8 mouse cellular contexts compared by ENCODE assay signal in genomic region chr12:35895875-35896763, GRCm38 (mm10). TPM values are rescaled to one million over a fixed set of nuclear protein-coding genes. Genes with fewer than 3 reads are reported as not detected.
DNase-seq lines count a peak whose midpoint lies in the region; ATAC-seq and TF ChIP-seq lines count a peak whose summit lies in the region.

No protein-coding gene starts in this region.

- intact Hi-C loops in gastrocnemius, postnatal 14 days (cut with DNase I; ENCODE audit: low total_unique reads) = loop anchor here (5.0 to 10.0 kb wide), 2 partner anchors 101 to 769 kb away; no protein-coding TSS in a partner anchor

- H3K4me3 ChIP-seq in intestine, postnatal 0 days (ENCODE audit: low read depth, low read length) = peak overlapping the region; percentile 23
- peak overlapping the region; percentile 34 for H3K4me3 ChIP-seq in limb, embryonic 15.5 days
- H3K4me3 ChIP-seq in midbrain, embryonic 16.5 days (ENCODE audit: low read depth, low read length) = peak overlapping the region; percentile 41
- H3K4me3 ChIP-seq in stomach, embryonic 16.5 days (replicated peaks; ENCODE audit: low read length) = peak overlapping the region; percentile 35

- no peak for ATAC-seq in intestine, postnatal 0 days
- ATAC-seq in limb, embryonic 15.5 days (ENCODE audit: insufficient number of reproducible peaks, low FRiP score, low TSS enrichment, low read depth) = no peak
- peak; percentile 47 for ATAC-seq in midbrain, embryonic 16.5 days
- ATAC-seq in stomach, embryonic 16.5 days (ENCODE audit: insufficient read depth, low FRiP score) = no peak

- 31% methylated on average over 20 of the region's 20 CpGs for WGBS in intestine, postnatal 0 days
- WGBS in limb, embryonic 15.5 days = 28% methylated on average over 20 of the region's 20 CpGs
- WGBS in midbrain, embryonic 16.5 days = 11% methylated on average over 20 of the region's 20 CpGs
- WGBS in stomach, embryonic 16.5 days = 29% methylated on average over 20 of the region's 20 CpGs

- no peaks in the 10 kb centered on the region for H3K4me1 ChIP-seq in intestine, postnatal 0 days (replicated peaks; ENCODE audit: control insufficient read depth, insufficient read depth, low read length)
- no peaks in the 10 kb centered on the region for H3K4me1 ChIP-seq in limb, embryonic 15.5 days
- H3K4me1 ChIP-seq in midbrain, embryonic 16.5 days (ENCODE audit: control insufficient read depth, insufficient read depth, low read length) = peaks cover 13% of the 10 kb centered on the region; the same call in 1 of the 2 replicates
- H3K4me1 ChIP-seq in stomach, embryonic 16.5 days (ENCODE audit: control insufficient read depth, insufficient read depth, low read length) = 0 out of 2 replicates have a peak, but pooled peaks cover 6% of the 10 kb centered on the region

- peak; percentile 85 for TF ChIP-seq CTCF in intestine, postnatal 0 days (IDR thresholded peaks at IDR 0.05; ENCODE audit: low read depth)

- no peaks in the 10 kb centered on the region for H3K36me3 ChIP-seq in intestine, postnatal 0 days (ENCODE audit: control insufficient read depth, insufficient read depth)
- no peaks in the 10 kb centered on the region for H3K36me3 ChIP-seq in limb, embryonic 15.5 days
- H3K36me3 ChIP-seq in midbrain, embryonic 16.5 days (ENCODE audit: control insufficient read depth, insufficient read depth, low read length) = no peaks in the 10 kb centered on the region
- H3K36me3 ChIP-seq in stomach, embryonic 16.5 days (ENCODE audit: control insufficient read depth, insufficient read depth, low read length) = no peaks in the 10 kb centered on the region

- no peak overlapping the region for H3K27ac ChIP-seq in intestine, postnatal 0 days (ENCODE audit: low read depth, low read length)
- H3K27ac ChIP-seq in limb, embryonic 15.5 days = no peak overlapping the region
- H3K27ac ChIP-seq in midbrain, embryonic 16.5 days (ENCODE audit: low read length) = peak overlapping the region; percentile 74
- no peak overlapping the region for H3K27ac ChIP-seq in stomach, embryonic 16.5 days (ENCODE audit: low read length)

- no peaks in the 10 kb centered on the region for H3K27me3 ChIP-seq in intestine, postnatal 0 days (replicated peaks; ENCODE audit: control insufficient read depth, insufficient read depth, low read length)
- no peaks in the 10 kb centered on the region for H3K27me3 ChIP-seq in limb, embryonic 15.5 days
- no peaks in the 10 kb centered on the region for H3K27me3 ChIP-seq in midbrain, embryonic 16.5 days (ENCODE audit: control insufficient read depth, insufficient read depth, low read depth, low read length)
- H3K27me3 ChIP-seq in stomach, embryonic 16.5 days (ENCODE audit: control insufficient read depth, insufficient read depth, low read length) = no peaks in the 10 kb centered on the region

- no peaks in the 10 kb centered on the region for H3K9me3 ChIP-seq in intestine, postnatal 0 days (ENCODE audit: control insufficient read depth)
- H3K9me3 ChIP-seq in limb, embryonic 15.5 days = no peaks in the 10 kb centered on the region
- no peaks in the 10 kb centered on the region for H3K9me3 ChIP-seq in midbrain, embryonic 16.5 days (replicated peaks; ENCODE audit: control insufficient read depth, low read length, poor library complexity, severe bottlenecking)
- no peaks in the 10 kb centered on the region for H3K9me3 ChIP-seq in stomach, embryonic 16.5 days (replicated peaks; ENCODE audit: control insufficient read depth, low read length)

- H3K9ac ChIP-seq in intestine, postnatal 0 days (ENCODE audit: low read depth, low read length) = no peak overlapping the region
- no peak overlapping the region for H3K9ac ChIP-seq in limb, embryonic 15.5 days
- peak overlapping the region; percentile 68 for H3K9ac ChIP-seq in midbrain, embryonic 16.5 days (ENCODE audit: low read depth, low read length)
- 0 out of 2 replicates have a peak overlapping the region, but pooled peaks have one; percentile 40 for H3K9ac ChIP-seq in stomach, embryonic 16.5 days (ENCODE audit: low read length)

- peak overlapping the region; percentile 52 for H3K4me2 ChIP-seq in intestine, postnatal 0 days (replicated peaks; ENCODE audit: low read depth)
- peak overlapping the region; percentile 49 for H3K4me2 ChIP-seq in limb, embryonic 15.5 days
- peak overlapping the region; percentile 57 for H3K4me2 ChIP-seq in midbrain, embryonic 16.5 days (ENCODE audit: low read length)
- peak overlapping the region; percentile 58 for H3K4me2 ChIP-seq in stomach, embryonic 16.5 days (ENCODE audit: low read depth, low read length)

- DNase-seq in urinary bladder, postnatal 14 days (ENCODE audit: low spot score) = peak; percentile 65
- no peak for DNase-seq in urinary bladder, postnatal 10 days (ENCODE audit: low spot score)
- peak; percentile 57 to 79 for DNase-seq in cerebellum, postnatal 25 days
- DNase-seq in gastrocnemius, postnatal 14 days = peak; percentile 25

RNA-seq across cellular contexts. Expression of gene Agr3, which starts 29.3 kb away (rescaled TPM):
- total RNA-seq in gastrocnemius, postnatal 14 days (2021) = not detected
- 0.25 and 0.43 TPM in 2 replicates for polyA plus RNA-seq in intestine, postnatal 0 days (2015; fragmentation: Nextera tagmentation; extraction: Ambion mirVana)
- not detected in 2 replicates for polyA plus RNA-seq in limb, embryonic 15.5 days (2015; fragmentation: Nextera tagmentation; extraction: Ambion mirVana)
- polyA plus RNA-seq in midbrain, embryonic 16.5 days (2015; fragmentation: Nextera tagmentation; extraction: Ambion mirVana) = not detected in 2 replicates
- polyA plus RNA-seq in stomach, embryonic 16.5 days (2015; fragmentation: Nextera tagmentation; extraction: Ambion mirVana) = 0.50 and 1.4 TPM in 2 replicates

Comparison
In these comparisons a context has a peak if more than half of its experiments do, and no peak if none do; other contexts are left out.
1. H3K9ac ChIP-seq: peak in midbrain, embryonic 16.5 days (single experiment) and stomach, embryonic 16.5 days (single experiment); none in intestine, postnatal 0 days (single experiment) and limb, embryonic 15.5 days (single experiment).
2. Peak in every context shown above with its lines, with median percentiles within 50 percentile points of each other: H3K4me2 ChIP-seq and H3K4me3 ChIP-seq.